Mouse (Mus musculus) G1E (cell line): Measurements from ENCODE around the gene Hopx.

Experiments used
- CTCF ChIP-seq: IDR thresholded peaks from 2 replicates; pipeline ENCODE4 v1.5.1; 2012; ENCODE audit warnings: low read depth, low read length, inconsistent platforms, mixed read lengths
- GATA1 ChIP-seq: IDR thresholded peaks from 2 replicates; pipeline ENCODE4 v1.6.1; 2012; ENCODE audit warnings: borderline replicate concordance, low read length, inconsistent platforms, mixed read lengths

- TF ChIP-seq GATA1 = no peak
- TF ChIP-seq CTCF = no peak
Measured at GRCm38 (mm10) chr5:77114817-77115731, at the start of gene Hopx.
